Mouse (Mus musculus) bone marrow, adult 2 months (tissue): ENCODE results near the gene Bace2.

Source experiments
- CTCF ChIP-seq: fragments of 200-500 bp; IDR thresholded peaks from 2 replicates; pipeline ENCODE4 v1.5.1; 2011; ENCODE audit warnings: low read length, control low read depth; ENCODE audit not compliant: control insufficient read depth, insufficient read depth
- POLR2A ChIP-seq: fragments of 200-500 bp; IDR thresholded peaks from 2 replicates; pipeline ENCODE4 v1.6.1; 2011; ENCODE audit warnings: low read depth, mild to moderate bottlenecking, control low read depth, low read length, borderline replicate concordance; ENCODE audit not compliant: control insufficient read depth

GRCm38 (mm10) chr16:97434206-97434605 is 77.7 kb downstream of the Bace2 start:
- no peak for TF ChIP-seq POLR2A
- no peak for TF ChIP-seq CTCF
